Mouse (Mus musculus): ENCODE measurements around the gene Bcl10.
"Not testable (repeated sequence)": the region's sequence is repeated elsewhere in the genome, so short reads cannot be mapped to it uniquely, and the experiment has no call there.

Bcl10 gene

DNA sequence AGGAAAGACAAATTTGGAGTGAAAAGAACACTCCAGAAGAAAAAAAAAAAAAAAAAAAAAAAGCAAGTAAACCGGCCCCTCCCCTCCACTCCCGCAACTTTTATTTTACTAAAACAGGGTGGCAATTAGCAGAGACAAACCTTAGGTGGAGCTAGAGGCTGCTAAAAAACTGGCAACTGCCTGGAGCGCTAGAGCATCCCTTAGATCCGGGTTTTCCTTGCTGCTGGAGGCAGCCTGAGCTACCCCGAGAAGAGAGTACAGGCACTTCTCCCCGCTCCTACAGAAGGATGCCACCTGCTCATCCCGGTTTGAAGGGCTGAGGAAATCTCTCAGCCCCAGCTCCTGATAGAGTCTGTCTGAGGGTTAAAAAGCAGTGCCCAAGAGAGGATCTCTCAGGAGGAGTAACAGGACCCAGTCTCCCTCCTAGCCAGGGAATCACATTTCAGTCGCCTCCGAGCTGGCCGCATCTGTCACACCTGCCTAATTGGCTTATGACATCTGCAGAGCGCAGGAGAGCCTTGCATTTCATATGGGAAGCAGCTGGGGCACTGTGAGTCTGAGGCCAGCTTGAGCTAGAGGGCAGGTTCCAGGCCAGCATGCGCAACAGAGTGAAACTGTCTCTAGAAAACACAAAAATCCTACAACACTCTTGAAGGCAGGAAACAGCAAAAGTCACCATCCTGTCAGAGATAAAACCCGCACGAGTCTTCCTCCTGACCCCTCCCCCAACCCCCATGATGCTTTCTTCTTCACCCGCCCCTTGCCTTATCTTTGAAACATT is 27.6 kb downstream of the Bcl10 start:
- peak; percentile 89 for ATAC-seq (ENCODE audit: low TSS enrichment)

DNA sequence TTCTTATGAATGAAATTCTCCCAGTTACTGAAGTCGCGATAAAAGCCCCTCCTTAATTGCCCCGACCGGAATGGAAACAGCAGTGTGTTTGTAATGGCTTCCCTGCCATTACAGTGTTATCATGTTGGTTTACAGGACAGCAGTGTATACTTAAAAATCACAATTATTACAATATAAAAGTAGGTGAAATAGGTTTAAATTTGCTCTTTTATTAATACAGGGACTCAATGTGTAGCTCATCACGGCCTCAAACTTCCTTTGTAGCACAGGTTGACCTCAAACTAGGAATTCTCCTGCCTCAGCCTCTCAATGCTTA is 28.2 kb downstream of the Bcl10 start:
- ATAC-seq (ENCODE audit: low TSS enrichment), result no peak

DNA sequence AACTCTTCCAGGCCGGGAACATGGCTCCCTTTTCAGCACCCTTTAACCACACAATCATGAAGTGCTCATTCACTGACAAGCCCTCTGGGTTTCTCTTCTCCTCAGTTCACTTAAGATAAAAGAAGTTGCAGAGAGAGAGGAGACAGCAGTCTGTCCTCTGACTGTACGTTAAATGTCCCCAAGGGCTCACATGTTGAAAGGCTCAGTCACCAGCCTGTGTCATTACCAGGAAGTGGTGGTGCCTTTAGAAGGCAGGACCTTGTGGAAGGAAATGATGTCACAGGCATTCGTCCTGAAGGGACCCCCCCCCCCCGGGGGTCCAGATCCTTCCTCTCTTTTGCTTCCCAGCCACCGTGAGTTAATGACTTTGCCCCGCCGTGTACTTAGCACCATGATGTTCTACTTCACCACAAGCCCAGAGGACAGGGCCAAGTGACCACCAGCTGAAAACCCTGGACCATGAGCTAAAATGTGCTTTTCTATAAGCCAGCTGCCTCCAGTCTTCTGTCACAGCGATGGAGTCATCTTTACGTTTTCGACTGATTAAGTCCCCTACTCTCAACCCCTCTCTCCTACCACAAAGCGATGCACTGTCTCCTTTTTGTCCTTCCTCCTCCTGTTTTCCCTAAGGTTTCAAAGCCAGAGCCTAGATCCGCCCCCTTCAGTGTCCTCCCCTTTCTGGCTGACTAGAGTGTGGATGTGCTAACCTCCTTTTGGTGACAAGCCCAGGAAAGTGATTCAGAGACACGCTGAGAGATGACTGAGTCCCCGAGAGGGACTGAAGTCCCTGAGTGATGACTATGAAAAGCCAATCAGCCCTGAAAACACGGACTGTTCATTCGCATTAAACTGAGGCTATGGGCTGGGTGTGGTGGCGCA is 28.9 kb downstream of the Bcl10 start:
- ATAC-seq (ENCODE audit: low TSS enrichment), result peak; percentile 86

DNA sequence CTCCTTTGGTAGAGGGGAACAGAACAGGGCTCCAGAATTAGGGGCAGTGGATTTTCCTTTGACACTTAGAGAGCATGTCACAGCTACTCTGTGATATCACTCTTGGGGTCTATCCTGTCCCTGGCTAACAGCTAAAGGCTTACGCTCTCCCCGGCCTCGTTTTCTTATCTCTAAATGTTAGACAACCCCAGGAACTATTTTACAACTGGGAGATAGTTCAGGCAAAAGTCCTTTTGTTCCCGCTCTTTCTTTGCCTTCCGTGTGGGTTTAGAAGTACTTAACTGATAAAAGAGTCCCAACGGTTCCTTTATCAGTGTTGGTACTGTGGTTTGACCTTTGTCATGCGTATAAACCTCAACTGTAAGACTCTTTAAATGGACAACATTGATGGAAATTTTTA is 30.3 kb downstream of the Bcl10 start:
- no peak for ATAC-seq (ENCODE audit: low TSS enrichment)

DNA sequence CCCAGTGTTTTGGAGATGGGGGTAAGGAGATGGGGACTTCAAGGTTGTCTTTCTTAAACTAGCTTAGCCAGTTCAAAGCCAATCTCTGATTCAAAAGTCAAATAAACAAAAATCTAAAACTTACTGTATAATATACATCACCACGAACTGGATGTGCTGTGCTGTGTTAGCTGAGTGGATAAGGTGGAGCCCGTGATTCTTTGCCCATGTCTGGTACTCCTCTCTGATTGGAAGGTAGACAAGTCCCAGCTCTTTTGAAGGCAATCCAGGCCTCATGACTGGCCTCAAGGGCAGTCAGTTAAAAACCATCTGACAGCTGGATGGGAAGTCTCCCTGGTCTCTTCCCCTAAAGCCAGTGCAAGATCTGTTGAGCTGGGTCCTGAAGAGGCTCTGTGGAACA is 30.8 kb downstream of the Bcl10 start:
- ATAC-seq (ENCODE audit: low TSS enrichment), result no peak

DNA sequence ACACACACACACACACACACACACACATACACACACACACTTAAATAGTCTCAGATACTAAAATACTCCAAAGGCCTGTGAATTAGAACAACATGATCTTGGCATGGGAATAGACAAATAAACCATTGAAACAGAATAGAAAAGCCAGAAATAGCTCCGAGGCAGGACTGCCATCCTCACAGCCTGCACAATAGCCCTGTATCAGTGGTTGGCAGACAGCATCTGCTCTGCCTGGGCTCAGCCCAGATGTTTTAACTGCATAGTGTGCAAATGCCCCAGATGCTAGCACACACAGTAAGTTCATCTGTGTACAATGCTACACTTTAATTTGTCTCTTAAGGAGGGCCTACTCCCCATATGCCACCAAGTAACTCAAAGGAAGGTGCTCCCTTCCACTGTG is 37.2 kb downstream of the Bcl10 start:
- peak; percentile 77 for ATAC-seq (ENCODE audit: low TSS enrichment)

DNA sequence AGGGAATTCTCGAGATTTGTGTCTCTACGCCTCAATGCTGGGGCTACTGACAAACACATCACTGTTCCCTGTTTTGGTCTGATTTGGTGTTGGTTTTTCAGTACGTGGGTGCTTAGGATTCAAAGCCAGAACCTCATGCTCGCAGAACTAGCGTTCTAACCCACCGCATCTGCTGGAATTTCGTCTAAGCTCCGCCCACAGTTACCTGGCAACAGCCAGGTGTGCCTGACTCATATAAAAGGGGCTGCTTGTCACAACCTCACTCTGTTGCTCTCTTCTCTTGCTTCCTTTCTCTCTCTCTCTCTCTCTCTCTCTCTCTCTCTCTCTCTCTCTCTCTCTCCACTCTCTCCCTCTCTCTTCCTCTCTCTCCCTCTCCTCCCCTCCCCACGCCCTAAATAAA is 39.8 kb downstream of the Bcl10 start:
- ATAC-seq (ENCODE audit: low TSS enrichment), result no peak

DNA sequence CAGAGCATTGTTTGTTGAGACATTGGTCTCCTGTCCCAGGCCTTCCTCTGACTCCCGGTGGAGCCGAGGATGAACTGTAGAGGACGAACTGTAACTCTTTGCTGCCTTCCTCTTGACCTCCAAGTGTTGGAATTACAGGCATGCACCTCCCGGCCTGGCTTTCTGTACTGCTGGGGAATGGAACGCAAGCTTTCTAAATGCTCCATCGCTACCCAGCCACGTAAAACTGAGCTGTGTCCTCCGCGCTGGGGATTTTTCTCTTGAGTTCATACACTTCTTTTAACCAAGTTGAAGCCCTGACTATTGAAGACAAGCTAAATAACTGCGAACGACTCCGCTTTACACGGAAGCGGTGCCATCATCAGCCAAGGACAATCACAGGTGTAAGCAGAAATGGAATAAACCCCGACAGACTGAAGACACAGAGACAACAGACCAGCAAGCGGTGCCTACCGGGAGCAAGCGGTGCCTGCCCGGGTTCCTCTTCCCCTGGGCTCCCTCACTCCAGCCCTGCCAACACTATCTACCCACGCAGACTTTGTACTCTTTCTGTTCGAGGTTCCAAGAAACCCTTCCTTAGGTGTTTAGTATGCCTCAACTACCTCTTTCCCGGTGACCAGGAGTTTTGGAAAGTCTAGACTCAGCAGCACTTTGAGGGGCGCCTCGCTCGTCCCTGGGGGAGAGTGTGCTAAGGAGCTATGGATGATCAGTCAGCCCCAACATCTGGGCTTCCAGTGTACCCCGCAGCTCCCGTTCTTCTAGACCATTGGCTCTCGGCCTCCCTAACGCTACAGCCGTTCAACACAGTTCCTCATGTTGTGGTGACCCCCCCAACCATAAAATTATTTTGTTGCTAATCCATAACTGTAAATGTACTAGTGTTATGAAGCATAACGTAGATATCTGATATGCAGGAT is 40.8 kb downstream of the Bcl10 start:
- peak; percentile 77 for ATAC-seq (ENCODE audit: low TSS enrichment)

DNA sequence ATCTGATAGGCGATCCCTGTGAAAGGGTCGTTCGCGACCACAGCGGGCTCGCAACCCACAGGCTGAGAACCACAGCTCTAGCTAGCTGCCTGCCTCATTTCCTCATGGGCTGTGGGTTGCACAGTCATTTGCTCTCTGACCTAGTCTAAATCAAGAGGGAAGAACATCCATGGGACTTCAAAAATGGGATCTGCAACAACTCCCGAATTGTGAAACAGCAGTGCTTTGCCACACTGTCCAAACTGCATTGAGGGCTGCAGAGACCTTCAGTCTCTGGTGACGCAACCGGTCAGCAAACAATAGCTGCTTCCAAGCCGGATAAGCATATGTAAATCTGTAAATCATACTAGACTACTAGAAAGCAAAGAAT is 41.4 kb downstream of the Bcl10 start:
- ATAC-seq (ENCODE audit: low TSS enrichment), result no peak

DNA sequence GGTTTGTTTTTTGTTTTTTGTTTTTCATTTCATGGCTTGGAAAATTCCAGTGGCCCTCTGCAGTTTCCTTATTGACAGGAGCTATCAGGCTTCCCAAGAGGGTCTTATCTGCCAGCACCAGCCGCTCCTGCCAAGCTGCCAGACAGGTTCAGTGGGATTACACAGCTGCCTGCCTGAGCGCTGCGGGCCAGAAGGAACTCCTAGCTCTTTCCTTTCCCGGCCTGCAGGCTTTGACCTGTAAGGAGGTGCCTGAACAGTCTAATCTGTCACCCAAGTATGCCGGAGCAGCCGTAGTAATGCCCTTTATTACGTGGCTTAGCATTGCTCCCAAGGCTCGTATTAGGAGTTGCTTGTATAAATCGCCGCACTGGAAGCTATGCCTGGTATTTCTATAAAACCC is 41.9 kb downstream of the Bcl10 start:
- no peak for ATAC-seq (ENCODE audit: low TSS enrichment)

DNA sequence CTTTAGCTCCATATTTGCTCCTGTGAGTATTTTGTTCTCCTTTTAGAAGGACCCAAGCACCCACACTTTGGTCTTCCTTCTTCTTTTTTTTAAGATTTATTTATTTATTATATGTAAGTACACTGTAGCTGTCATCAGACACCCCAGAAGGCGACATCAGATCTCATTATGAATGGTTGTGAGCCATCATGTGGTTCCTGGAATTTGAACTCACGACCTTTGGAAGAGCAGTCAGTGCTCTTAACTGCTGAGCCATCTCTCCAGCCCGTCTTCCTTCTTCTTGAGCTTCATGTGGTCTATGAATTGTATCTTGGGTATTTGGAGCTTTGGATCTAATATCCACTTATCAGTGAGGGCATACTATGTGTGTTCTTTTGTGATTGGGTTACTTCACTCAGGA is 43.0 kb downstream of the Bcl10 start:
- ATAC-seq (ENCODE audit: low TSS enrichment), result not testable (repeated sequence)

DNA sequence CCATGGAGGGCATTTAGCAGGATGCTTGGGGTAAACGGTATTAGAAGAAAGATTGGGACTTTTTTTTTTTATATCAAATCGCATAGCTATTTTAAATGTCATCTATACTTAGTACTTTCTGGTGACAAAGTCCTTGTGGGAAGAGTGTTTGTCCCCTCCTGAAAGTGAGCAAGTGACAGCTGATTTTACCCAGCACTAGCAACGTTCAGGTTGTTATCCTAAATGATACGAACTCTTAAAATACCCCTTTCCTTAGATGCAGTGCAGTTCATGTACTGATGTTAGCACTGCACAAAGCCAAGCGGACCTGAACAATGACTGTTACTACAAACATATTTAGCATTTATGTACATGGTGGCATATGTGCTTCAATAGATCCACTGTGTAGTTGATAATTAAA is 44.2 kb downstream of the Bcl10 start:
- no peak for ATAC-seq (ENCODE audit: low TSS enrichment)

DNA sequence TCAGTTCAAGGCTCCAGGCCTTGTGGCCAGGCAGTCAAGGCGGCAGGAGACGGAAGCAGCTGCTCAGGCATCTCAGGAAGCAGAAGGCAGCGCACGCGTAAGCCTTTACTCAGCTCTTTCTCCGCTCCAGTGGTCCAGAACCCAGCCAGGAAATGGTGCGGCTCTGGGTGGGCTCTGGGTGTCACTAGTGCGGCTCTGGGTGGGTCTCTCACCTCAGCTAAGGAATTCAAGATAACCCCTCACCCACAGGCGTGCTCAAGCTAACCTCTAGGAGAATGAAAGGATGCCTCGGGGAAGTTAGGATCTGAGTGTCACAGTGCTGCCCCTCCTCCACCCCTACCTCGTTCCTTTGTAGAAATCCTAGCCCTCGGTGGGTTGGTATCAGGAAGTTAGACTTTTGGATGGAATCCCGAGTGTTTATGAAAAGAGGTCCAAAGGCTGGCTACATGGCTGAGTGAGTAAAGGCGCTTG is 46.5 kb downstream of the Bcl10 start:
- ATAC-seq (ENCODE audit: low TSS enrichment), result no peak

DNA sequence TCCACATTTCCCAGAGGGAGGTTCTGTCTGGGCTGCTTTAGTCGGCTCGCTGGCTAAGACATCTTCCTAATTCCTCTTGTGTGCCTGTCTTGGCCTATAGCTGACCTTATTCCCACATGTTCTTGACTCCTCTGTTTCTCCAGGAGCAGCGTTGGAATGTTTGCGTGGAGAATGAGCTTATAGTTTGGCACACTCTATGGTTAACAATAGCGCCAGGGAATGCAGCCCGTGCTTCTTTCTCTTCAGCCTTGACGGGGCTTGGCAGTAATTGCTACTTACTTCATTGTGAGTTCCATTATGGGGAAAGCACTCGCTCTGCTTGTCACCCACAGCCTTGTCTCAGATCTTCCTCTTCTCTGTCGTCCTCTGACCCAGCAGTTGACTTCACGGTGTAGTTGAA is 48.9 kb downstream of the Bcl10 start:
- no peak for ATAC-seq (ENCODE audit: low TSS enrichment)

DNA sequence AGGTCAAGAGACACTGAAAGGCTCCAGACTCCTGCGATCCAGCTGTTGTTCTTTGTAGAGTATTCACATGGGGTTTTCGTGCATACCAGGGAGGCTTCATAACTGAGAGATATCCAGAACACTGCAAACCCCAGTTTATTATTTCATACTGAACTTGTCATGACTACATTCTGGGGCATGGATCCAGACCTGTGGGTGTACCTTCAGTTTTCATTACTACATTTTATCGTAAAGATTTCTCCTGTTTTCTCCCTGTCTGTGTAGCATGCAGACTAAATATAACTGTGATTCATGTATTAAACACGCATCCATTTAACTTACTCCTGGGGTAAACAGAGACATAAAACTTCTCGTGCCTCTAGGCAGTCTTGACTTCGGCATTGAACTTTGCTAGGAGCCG is 52.4 kb downstream of the Bcl10 start:
- ATAC-seq (ENCODE audit: low TSS enrichment), result no peak

Data from frontal cortex, adult (tissue).